Mouse (Mus musculus) macrophage (primary cell): Measurements from ENCODE around the gene Hsdl1. TPM values are rescaled to one million over a fixed set of nuclear protein-coding genes. Genes with fewer than 3 reads are reported as not detected.

Source experiments
- H3K27ac ChIP-seq: fragments of 350-480 bp; formaldehyde crosslinking; 2 replicates; pipeline ENCODE4 v1.9.0; 2021
- H3K36me3 ChIP-seq: fragments of 350-480 bp; formaldehyde crosslinking; 2 replicates; pipeline ENCODE4 v1.9.0; 2021; ENCODE audit errors: inconsistent target
- H3K4me3 ChIP-seq: fragments of 350-480 bp; formaldehyde crosslinking; 2 replicates; pipeline ENCODE4 v1.9.0; 2021; ENCODE audit errors: inconsistent target
- H3K79me2 ChIP-seq: fragments of 350-480 bp; formaldehyde crosslinking; 2 replicates; pipeline ENCODE4 v1.9.0; 2021; ENCODE audit errors: inconsistent target
- WGBS: methylation state at CpG from one replicate; pipeline ENCODE4 v1.1.7; 2026; ENCODE audit warnings: inconsistent platforms; ENCODE audit not compliant: missing documents; 5-methylcytosine and 5-hydroxymethylcytosine counted together
- polyA plus RNA-seq: library from polyadenylated mRNA; stranded (reverse); fragments of 250-400 nt; gene quantifications from 3 replicates; pipeline ENCODE4 v1.2.4, GENCODE M21; 2018; ENCODE audit warnings: inconsistent platforms

The Hsdl1 gene
- polyA plus RNA-seq, 1 experiment from 2014 or later, result 22.6 TPM

DNA sequence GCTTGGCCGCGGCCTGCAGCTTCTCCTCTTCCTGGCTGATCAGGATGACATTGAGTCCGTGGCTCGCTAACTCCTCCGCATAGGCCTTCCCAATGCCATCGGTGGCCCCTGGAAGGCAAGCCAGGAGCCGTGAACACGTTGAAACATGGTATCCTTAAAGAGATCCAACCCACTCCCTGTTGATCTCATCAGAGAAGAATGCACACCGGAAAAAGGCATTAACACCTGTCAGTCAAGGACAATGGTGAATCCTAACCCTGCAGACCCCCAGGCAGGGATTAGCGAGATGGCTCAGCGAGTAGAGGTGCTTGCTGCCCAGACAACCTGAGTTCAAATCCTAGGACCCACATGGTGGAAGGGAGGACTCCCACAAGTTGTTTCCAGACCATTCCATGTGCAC lies 8.6 kb downstream of the Hsdl1 start:
- WGBS, result 96% methylated on average over 11 of the region's 11 CpGs
- H3K4me3 ChIP-seq, result no peak overlapping the region
- peaks cover 39% of the 10 kb centered on the region for H3K79me2 ChIP-seq
- H3K36me3 ChIP-seq, result peaks cover 54% of the 10 kb centered on the region
- H3K27ac ChIP-seq, result no peak overlapping the region

DNA sequence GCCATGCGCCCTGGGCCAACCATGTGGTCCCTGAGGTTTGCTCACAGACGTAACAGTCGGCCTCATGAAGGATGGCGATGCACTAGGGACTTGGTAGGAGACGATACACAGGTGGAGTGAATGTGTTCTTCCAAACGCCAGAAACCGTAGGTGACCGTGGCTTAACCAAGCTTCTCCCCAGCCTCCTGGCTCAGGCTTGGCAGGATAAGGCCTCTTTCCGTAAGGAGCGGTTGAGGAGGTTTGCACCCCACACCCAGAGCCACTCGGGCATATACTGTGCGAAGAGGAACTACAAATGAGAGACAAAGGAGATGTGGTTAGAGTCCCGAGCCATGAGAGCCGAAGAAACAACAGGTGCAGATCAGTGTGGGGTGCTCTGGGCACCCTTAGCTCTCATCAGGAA lies 11.1 kb downstream of the Hsdl1 start:
- 85% methylated on average over 12 of the region's 14 CpGs for WGBS
- peaks cover 14% of the 10 kb centered on the region for H3K79me2 ChIP-seq
- H3K36me3 ChIP-seq, result peaks cover 54% of the 10 kb centered on the region
- H3K27ac ChIP-seq, result no peak overlapping the region
- no peak overlapping the region for H3K4me3 ChIP-seq

DNA sequence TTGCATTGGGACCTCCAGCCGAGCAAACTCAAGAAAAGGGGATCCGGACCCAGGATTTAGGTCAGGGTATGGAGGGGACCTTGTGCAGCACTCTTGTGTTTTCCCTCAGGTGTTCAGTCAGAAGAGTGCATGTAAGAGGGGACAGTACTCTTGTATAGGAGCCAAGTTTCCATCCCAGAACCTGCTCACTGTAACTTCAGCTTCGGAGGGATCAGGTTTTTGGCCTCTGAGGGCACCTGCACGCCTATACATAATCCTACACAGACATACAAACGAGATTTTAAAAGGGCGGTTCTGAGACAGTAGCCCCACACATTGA lies 15.6 kb downstream of the Hsdl1 start:
- peaks cover 38% of the 10 kb centered on the region for H3K79me2 ChIP-seq
- no peak overlapping the region for H3K27ac ChIP-seq
- H3K4me3 ChIP-seq, result no peak overlapping the region
- H3K36me3 ChIP-seq, result peaks cover 28% of the 10 kb centered on the region
- 94% methylated on average over 6 of the region's 6 CpGs for WGBS

DNA sequence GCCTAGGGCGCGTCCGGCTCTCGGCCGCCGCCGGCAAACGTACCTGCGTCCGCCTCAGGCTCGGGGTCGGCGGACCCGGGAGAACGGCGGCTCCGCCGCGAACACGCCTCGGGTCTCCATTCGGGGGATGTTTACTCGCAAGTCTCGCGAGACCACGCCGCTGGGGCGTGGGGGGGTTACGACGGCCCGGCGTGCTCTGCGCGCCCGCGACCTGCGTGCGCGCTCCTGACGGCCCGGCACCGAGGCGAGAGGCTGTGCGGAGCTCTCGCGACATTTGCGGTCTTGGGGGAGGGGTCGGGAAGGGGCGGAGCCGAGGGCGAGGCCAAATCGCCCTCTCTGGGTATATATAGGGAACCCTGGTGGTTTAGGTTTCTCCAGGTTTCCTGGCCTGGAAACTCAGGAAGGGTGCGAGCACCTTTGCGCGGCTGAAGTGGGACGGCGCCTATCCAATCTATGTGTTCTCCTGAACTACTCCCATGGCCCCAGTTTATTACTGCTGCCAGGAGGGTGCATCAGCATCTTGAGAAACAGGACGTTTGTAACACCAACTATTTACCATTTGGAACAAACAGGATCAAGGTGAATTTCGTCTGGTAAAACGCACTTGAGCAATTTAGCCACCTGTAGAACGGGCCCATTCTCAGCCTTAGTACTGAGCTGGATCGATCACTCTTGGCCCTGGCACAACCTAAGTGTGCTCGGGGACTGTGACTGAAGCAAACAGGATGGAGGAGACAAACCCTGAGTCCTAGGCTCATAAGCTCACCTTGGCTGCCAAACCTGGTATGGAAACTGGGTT lies 16.2 kb downstream of the Hsdl1 start, which contains the start of gene Mbtps1:
Gene Mbtps1, minus strand, starts transcription at position 133 of the 799 bp plus-strand sequence.
- Histone ChIP-seq H3K79me2 (peaks cover 44% of the 10 kb centered on the region), H3K4me3 (peak within 1 kb of the TSS; percentile 92), H3K36me3 (peaks cover 22% of the 10 kb centered on the region), H3K27ac (peak within 1 kb of the TSS; percentile 68)
- WGBS, result 3% methylated on average over 59 of the region's 63 CpGs

DNA sequence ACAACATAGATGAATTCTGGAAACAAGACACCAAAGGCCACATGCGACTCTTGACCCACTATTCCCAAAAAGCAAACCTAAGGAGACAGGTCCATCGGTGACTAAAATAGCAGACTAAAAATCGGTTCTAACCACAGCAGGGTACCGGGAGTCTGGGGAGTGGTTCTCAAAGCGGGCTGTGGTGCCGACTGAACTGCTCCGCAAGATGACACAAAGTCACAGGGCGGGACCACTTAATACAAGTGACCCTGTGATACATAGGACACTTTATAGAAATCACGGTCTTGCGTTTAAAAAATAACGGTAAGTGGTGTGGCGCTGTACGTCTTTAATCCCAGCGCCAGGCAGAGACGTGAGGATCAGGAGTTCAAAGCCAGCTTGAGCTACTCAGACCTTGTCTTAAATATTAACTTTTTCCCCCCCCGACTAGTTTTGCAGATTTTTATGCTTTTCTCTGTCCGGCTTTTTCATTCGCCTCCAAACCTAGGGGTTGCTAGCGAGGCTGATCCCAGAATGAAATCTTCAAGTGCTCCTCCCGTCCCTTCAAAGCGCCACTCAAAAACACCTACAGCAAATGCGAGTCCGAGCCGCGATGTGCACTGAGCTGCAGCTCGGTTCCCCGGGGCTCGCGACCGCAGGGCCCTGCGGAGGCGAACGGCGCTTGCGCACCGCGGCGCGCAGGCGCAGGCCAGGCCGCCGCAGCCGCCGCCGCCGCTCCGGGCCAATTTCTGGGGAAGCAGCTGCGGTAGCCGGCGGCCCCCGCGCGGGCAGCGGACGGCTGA lies 17.0 kb downstream of the Hsdl1 start:
- H3K36me3 ChIP-seq, result peaks cover 14% of the 10 kb centered on the region
- under 1% methylated on average over 55 of the region's 55 CpGs for WGBS
- H3K4me3 ChIP-seq, result peak overlapping the region; percentile 92
- peak overlapping the region; percentile 68 for H3K27ac ChIP-seq
- H3K79me2 ChIP-seq, result peaks cover 52% of the 10 kb centered on the region

DNA sequence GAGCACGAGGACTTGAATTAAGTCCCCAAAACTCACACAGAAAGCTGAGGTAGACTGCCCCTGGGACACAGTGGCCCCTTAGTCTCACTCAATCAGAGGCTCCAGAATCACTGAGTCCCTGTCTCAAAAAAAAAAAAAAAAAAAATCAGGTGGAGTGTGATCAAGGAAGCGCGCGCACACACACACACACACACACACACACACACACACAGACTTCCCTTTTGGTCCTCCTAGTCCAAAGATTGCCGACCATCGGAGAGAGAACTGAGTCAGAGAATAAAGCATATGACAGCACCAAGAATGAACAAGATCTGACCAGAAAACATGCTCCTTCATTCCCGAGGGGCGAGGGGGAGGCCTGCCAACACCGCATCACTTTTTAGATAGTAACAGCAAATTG lies 17.9 kb downstream of the Hsdl1 start:
- peak overlapping the region; percentile 68; the same call in 1 of the 2 replicates for H3K27ac ChIP-seq
- H3K36me3 ChIP-seq, result peaks cover 6% of the 10 kb centered on the region
- H3K79me2 ChIP-seq, result peaks cover 60% of the 10 kb centered on the region
- H3K4me3 ChIP-seq, result peak overlapping the region; percentile 92
- WGBS, result 41% methylated on average over 6 of the region's 9 CpGs

DNA sequence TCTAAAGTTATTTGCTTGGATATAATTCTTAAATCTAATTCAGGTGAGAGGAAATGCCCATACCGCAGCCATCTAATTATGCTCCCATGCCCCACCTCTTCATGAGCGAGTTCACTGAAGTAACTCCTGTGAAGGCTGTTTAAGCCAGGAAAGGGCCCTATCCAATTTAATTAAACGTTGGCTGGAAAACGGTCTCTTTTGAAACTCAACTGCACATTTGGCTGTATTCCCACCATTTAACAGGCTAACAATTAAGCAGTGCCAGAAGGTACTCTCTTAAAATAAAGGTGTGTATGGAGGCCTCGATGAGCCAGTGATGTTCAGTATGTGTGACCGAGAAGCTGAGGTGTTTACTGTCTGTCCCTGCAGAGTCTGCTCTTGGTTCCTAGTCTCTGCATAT lies 19.1 kb downstream of the Hsdl1 start:
- H3K27ac ChIP-seq, result no peak overlapping the region
- 93% methylated on average over 6 of the region's 6 CpGs for WGBS
- H3K36me3 ChIP-seq, result no peaks in the 10 kb centered on the region
- peaks cover 73% of the 10 kb centered on the region for H3K79me2 ChIP-seq
- no peak overlapping the region for H3K4me3 ChIP-seq

DNA sequence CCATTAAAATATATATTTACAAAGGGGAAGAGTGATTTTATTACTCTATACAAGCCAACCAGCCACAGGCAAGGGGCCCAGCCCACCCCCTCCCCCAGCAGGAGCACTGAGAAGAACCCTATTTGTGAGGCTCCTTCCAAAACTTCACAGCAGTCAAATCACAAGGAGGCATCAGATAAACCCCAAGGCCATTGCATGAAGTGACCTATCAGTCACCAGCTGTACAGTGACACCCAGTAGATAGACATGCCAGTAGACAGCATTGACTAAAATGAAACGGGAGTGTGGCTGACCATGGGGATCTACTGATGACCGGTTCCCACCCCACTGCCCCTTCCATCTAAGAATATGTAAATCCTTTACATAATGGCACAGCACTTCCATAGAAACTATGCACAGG lies 22.0 kb downstream of the Hsdl1 start:
- 88% methylated on average over 2 of the region's 2 CpGs for WGBS
- Histone ChIP-seq H3K4me3 (no peak overlapping the region), H3K27ac (no peak overlapping the region), H3K36me3 (peaks cover under 1% of the 10 kb centered on the region; the same call in 1 of the 2 replicates), H3K79me2 (peaks cover 100% of the 10 kb centered on the region)

DNA sequence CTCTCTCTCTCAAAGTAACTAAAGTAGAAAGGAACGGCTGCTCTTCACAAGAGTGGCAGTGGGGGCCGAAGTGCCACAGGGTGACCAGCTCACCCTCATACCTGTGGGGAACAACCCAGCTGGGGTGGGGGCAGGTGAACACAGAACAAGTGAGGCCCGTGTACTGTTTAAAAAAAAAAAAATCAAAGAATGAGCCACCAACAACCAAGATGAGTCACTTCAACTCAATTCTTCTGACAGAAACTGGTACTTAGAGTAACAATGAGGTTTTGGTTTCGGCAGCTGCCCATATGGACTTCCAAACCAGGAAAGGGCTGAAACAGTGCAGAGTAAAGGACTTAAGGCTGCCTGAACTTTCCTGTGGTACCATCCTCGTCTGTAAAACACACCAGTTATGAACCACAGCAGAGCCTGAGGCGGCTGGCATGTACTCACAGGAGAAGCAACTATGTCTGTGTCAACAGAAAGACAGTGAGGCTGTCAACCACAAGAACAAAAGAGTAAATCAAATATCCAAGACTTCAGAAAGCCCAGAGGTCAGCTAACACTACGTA lies 26.3 kb downstream of the Hsdl1 start:
- 85% methylated on average over 7 of the region's 7 CpGs for WGBS
- Histone ChIP-seq H3K4me3 (no peak overlapping the region), H3K79me2 (peaks cover 81% of the 10 kb centered on the region), H3K36me3 (peaks cover 39% of the 10 kb centered on the region), H3K27ac (no peak overlapping the region)

DNA sequence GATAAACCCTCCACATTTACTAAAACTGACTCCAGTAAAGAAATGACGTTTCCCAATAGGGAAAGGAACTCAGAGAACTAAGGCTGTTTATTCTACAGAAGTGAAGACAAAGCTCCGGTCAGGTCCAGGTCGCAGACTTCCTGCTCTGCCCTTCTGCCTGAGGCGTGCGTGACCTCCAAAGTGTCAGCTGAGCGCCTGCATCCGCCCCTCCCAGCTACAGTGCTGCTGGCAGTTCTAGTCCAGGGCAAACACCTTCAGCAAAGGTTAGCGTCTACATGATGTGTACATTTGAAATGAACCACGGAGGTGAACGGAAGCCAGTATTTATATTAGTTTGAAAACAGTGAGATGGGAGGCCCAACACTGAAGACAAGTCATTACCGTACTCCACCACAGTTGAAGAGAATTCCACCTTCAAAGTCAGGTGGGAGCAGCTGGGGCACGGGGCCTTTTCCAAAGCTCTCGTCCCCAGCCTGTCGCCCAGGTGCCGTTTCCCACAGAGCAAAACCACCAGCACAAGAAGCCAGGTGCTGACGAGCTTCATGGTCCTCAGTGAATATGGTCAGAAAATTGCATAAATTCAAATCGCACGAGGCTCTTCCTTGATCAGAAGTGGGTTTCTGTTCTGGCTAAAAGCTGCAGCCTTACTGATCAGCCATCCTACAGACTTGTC lies 27.8 kb downstream of the Hsdl1 start:
- 89% methylated on average over 17 of the region's 18 CpGs for WGBS
- Histone ChIP-seq H3K79me2 (peaks cover 67% of the 10 kb centered on the region), H3K4me3 (no peak overlapping the region), H3K36me3 (peaks cover 47% of the 10 kb centered on the region), H3K27ac (no peak overlapping the region)

DNA sequence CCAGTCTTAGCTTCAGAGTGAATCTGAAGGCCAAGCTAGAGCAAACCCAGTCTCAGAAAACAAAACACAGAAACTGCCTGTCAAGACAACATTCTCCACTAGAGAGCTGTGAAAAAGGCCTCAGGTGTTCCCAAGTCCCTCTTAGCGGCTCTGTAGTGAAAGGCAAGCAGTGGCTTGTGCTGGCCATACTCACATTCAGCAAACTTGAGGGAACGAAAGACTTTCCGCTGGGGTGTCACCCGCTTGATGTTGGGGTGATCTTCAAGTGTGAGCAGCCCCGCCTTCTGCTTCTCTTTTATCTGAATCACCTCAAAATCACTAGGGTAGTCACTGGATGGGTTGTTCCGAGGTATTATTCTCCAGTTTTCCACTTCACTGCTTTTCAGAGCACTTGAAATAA lies 29.2 kb downstream of the Hsdl1 start:
- H3K4me3 ChIP-seq, result no peak overlapping the region
- H3K36me3 ChIP-seq, result peaks cover 59% of the 10 kb centered on the region
- H3K79me2 ChIP-seq, result peaks cover 53% of the 10 kb centered on the region
- no peak overlapping the region for H3K27ac ChIP-seq
- WGBS, result 97% methylated on average over 6 of the region's 6 CpGs

DNA sequence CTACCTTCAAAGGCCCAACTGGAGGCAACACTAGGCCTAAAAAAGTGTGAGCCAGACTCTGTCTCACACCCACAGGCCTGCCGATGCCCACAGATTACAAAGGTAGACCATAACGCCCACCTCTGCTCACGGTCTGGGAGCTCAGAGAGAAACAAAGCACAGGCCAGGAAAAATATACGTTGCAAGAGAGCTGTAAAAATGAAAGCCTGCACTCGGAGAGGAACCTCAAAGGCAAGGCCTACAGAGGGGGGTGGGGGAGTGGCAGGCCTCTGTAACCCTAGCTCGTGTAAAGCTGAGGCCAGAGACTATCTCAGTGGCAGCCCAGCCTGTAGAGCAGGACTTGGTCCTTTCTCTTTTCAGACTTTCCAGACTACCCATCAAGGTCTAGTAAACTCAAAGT lies 29.8 kb downstream of the Hsdl1 start:
- H3K27ac ChIP-seq, result no peak overlapping the region
- peaks cover 47% of the 10 kb centered on the region for H3K79me2 ChIP-seq
- H3K36me3 ChIP-seq, result peaks cover 65% of the 10 kb centered on the region
- H3K4me3 ChIP-seq, result no peak overlapping the region
- 81% methylated on average over 6 of the region's 6 CpGs for WGBS

DNA sequence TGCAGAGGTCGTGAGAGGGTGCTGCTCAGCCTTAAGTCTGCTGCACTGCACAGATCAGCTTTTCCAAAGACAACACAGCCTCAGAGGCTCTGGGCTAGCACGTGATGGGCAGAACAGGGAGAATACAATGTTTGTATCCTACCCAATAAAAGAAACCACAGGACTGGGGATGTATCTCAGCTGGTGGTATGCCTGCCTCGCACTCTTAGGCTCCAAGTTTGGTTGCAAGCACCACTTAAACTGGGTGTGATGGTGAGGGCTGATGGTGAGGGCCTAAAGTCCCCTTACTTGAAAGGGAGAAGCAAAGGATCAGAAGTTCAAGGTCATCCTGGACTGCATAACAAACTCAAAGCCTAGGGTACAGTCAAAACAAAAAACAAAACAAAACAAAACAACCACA lies 30.4 kb downstream of the Hsdl1 start:
- Histone ChIP-seq H3K27ac (no peak overlapping the region), H3K4me3 (no peak overlapping the region), H3K79me2 (peaks cover 41% of the 10 kb centered on the region), H3K36me3 (peaks cover 71% of the 10 kb centered on the region)
- 83% methylated on average over 3 of the region's 3 CpGs for WGBS

DNA sequence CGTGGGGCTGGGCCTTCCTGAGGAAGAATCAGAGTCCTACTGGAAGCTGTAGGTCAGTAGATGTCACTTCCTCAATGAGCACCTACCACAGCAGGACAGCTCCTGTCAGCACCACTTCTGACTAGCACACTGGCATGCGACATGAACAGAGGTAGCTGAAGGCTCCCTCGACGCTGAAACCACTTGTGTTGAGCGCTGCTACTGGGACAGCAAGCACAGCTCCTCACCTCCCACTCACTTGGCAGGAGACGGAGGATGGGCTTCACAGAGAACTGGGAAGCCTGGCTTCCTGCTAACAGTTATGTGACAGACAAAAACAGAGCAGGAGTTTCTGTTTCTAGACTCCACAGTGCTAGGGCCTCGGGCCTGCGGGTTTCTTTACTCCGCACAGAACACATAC lies 43.0 kb downstream of the Hsdl1 start:
- WGBS, result 96% methylated on average over 9 of the region's 9 CpGs
- Histone ChIP-seq H3K79me2 (no peaks in the 10 kb centered on the region), H3K27ac (no peak overlapping the region), H3K4me3 (no peak overlapping the region), H3K36me3 (peaks cover 91% of the 10 kb centered on the region)
